Mouse (Mus musculus): ENCODE data around the gene Dclk2. TPM values are rescaled to one million over a fixed set of nuclear protein-coding genes. Genes with fewer than 3 reads are reported as not detected.

The Dclk2 gene
- total RNA-seq, 2 experiments from 2014 or later, result 0.88 to 0.97 TPM

DNA sequence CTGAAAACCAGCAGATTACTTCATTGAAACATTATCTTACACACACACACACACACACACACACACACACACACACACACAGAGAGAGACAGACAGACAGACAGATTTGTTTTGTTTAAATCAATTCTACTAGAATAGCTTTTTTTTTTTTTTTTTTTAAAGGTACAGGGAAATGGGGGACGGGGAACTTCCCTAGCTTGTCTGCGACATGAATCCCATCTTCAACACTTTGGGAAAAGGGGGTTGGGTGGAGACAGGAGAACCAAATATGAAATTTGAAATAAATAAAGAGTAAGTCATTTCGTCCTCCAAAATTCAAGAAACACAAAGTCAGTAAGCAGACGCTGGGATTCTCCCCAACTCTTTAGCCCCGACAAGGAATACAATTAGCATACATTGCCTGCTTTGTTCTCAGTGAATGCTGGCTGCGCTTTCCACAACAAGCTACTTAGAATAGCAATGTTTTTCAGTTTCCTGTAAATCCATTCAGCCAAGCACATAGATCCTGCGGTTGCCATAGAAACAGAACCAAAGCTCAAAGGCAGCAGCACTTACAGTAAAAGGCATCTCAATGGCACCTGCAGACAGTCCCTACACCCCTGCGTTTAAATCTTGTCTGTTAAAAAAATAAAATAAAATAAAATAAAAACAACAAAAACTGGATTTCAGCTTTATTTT lies 75.7 kb downstream of the Dclk2 start:
- DNase-seq, result no peak

GRCm38 (mm10) chr3:86842461-86842860 lies 78.2 kb downstream of the Dclk2 start:
- DNase-seq, result no peak

- DNase-seq, result no peak
These were observed 81.0 kb downstream of the Dclk2 start for GRCm38 (mm10) chr3:86839606-86840005.

GRCm38 (mm10) chr3:86837386-86837785 lies 83.3 kb downstream of the Dclk2 start:
- no peak for DNase-seq

GRCm38 (mm10) chr3:86835180-86835579 lies 85.5 kb downstream of the Dclk2 start:
- no peak for DNase-seq

DNA sequence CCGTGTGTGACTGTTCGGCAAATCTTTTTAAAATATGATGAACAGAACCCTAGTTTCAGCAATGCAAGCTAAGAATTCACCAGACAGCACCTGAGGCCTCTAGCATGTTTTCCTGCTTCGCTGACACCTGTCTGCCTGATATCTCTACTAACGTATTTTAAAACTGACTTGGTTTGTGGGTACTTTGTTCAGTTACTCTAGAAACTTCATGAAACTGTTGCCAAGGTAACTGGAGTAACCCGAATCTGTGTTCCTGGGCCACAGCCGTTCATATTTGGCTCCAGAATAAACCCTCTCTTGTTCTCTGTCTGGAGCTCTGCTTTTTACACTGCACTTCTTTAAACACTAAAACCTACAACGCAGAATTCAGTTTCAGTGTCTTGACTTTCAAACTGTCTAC lies 86.3 kb downstream of the Dclk2 start:
- DNase-seq, result no peak

- no peak for DNase-seq
These were observed 87.9 kb downstream of the Dclk2 start for GRCm38 (mm10) chr3:86832591-86833267.

GRCm38 (mm10) chr3:86832115-86832514 lies 88.5 kb downstream of the Dclk2 start:
- DNase-seq, result no peak

- no peak for DNase-seq
These were observed 93.1 kb downstream of the Dclk2 start for GRCm38 (mm10) chr3:86827506-86827905.

GRCm38 (mm10) chr3:86821383-86821782 lies 99.3 kb downstream of the Dclk2 start:
- no peak for DNase-seq

- no peak for DNase-seq
These were observed 100.3 kb downstream of the Dclk2 start for GRCm38 (mm10) chr3:86820344-86820743.

DNA sequence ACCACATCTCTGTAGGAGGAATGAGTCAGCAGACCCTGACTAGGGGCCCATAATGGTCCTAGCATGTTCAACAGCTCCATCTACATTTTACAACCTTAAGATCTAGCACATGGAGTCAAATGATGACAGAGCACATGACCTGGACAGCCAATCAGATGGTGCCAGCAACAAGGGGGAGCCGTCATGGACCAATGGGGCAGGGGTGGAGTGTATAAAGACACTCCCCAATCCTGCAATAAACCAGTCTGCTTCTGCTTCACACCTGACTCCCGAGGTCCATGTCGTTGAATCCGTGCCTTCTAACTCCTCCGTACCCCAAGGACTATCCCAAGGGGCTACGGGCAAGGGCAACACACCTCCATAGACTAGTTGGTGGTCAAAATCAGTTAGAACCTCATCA lies 101.3 kb downstream of the Dclk2 start:
- DNase-seq, result no peak

GRCm38 (mm10) chr3:86818001-86818585 lies 102.6 kb downstream of the Dclk2 start:
- DNase-seq, result no peak

DNA sequence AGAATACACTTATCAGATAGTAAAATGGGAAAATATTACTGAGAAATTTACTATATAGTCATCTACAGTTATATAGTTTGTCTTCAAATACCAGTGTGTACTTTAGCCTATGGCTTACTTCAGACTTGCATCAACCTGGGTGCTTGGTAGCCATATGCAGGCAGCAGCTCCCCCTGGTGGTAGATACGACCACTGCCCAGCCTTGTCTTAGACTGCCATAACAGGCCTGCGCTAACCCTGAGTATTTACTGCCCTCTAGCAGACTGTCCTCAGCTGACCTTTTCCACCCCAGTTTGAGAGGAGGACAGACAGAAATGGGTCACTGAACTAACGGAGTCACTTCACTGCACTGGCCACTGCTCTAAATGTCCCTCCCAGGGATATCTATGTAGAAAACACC lies 108.0 kb downstream of the Dclk2 start:
- peak; percentile 70 for DNase-seq

- no peak for DNase-seq
These were observed 109.7 kb downstream of the Dclk2 start for GRCm38 (mm10) chr3:86810908-86811307.

GRCm38 (mm10) chr3:86809646-86810045 lies 111.0 kb downstream of the Dclk2 start:
- DNase-seq, result no peak

DNA sequence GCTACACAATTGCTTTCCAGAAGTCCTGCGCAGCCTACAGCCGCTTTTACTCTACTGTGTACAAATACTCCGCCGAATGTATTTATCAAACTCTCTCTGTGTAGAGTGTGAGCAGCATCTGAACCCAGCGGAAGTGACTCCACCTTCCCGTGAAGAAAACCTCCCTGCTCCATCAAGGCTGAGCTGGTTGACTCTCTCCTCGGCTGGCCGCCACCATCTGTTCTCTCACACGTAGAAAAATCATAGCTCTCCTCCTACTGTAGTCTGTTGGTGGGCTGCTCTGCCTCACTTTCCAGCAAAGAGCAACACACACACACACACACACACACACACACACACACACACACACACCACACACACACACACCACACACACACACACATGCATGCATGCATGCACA lies 111.5 kb downstream of the Dclk2 start:
- no peak for DNase-seq

GRCm38 (mm10) chr3:86807750-86808467 lies 112.7 kb downstream of the Dclk2 start:
- no peak for DNase-seq

DNA sequence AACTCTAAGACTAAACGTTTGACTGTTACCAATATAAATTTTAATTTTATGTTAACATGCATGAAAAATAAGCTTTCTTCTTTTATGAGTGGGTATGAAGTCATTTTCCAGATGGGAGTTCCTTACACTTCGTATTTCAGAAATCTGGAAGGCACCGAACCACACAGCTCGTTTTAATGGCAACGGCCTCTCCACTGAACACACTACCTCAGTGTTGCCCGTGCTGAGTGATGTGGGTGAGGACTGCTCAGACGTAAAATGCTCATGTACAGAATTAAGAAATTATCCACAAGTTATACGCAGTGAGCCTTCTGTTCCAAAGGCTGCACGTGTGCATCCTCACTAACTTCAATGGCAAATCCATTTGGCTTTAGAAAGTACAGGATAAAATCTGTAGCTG lies 113.8 kb downstream of the Dclk2 start:
- DNase-seq, result no peak

- no peak for DNase-seq
These were observed 116.4 kb downstream of the Dclk2 start for GRCm38 (mm10) chr3:86804265-86804664.

- DNase-seq, result no peak
These were observed 117.8 kb downstream of the Dclk2 start for GRCm38 (mm10) chr3:86802825-86803224.

GRCm38 (mm10) chr3:86800841-86801240 lies 119.8 kb downstream of the Dclk2 start:
- DNase-seq, result no peak

- no peak for DNase-seq
These were observed 121.6 kb downstream of the Dclk2 start for GRCm38 (mm10) chr3:86799041-86799440.
